Comparison of ENCODE assay signal across 8 mouse cellular contexts in genomic region chr19:23960275-23960674, GRCm38 (mm10).
DNase-seq lines count a peak whose midpoint lies in the region; ATAC-seq and TF ChIP-seq lines count a peak whose summit lies in the region.
"Had no signal": no experiment of that assay in that cellular context is flagged by ENCODE, and none has a peak within 500 bp of the region (broad histone marks: within the 10 kb centered on the region; RNA-seq: fewer than 3 reads in every experiment).

No protein-coding gene starts in this region.

- H3K4me2 ChIP-seq in forebrain, postnatal 0 days (ENCODE audit: low read depth) = no peak overlapping the region
- H3K4me2 ChIP-seq in hindbrain, postnatal 0 days (ENCODE audit: low read depth, low read length) = no peak overlapping the region
- H3K4me2 ChIP-seq in midbrain, embryonic 15.5 days = no peak overlapping the region
- no peak overlapping the region for H3K4me2 ChIP-seq in intestine, postnatal 0 days (replicated peaks; ENCODE audit: low read depth)
- H3K4me2 ChIP-seq: liver, embryonic 15.5 days had no signal

- no peaks in the 10 kb centered on the region for H3K4me1 ChIP-seq in forebrain, postnatal 0 days (ENCODE audit: insufficient read depth)
- H3K4me1 ChIP-seq in hindbrain, postnatal 0 days (ENCODE audit: insufficient read depth, low read length) = peaks cover 3% of the 10 kb centered on the region
- peaks cover 17% of the 10 kb centered on the region for H3K4me1 ChIP-seq in midbrain, embryonic 15.5 days
- H3K4me1 ChIP-seq in intestine, postnatal 0 days (replicated peaks; ENCODE audit: control insufficient read depth, insufficient read depth, low read length) = no peaks in the 10 kb centered on the region
- H3K4me1 ChIP-seq: liver, embryonic 15.5 days had no signal

- peak; percentile 73 to 76 for DNase-seq in right cerebral cortex, postnatal 10 days (ENCODE audit: low spot score in 2 of 2)
- DNase-seq in right cerebral cortex, postnatal 36 days (ENCODE audit: low spot score in 2 of 2) = no peak
- peak; percentile 57 for DNase-seq in forebrain, postnatal 0 days
- peak; percentile 69 for DNase-seq in hindbrain, postnatal 0 days (ENCODE audit: low spot score)
- no peak for DNase-seq in frontal cortex, postnatal 10 days (ENCODE audit: low spot score in 2 of 2)

- no peak for TF ChIP-seq CTCF in forebrain, postnatal 0 days (IDR thresholded peaks at IDR 0.05; ENCODE audit: low read depth)
- TF ChIP-seq CTCF in hindbrain, postnatal 0 days (IDR thresholded peaks at IDR 0.05; ENCODE audit: low read depth) = no peak
- TF ChIP-seq CTCF in intestine, postnatal 0 days (IDR thresholded peaks at IDR 0.05; ENCODE audit: low read depth) = no peak

- WGBS in forebrain, postnatal 0 days = 14% methylated on average over 3 of the region's 3 CpGs
- WGBS in hindbrain, postnatal 0 days = 28% methylated on average over 3 of the region's 3 CpGs
- 26% methylated on average over 3 of the region's 3 CpGs for WGBS in midbrain, embryonic 15.5 days
- WGBS in intestine, postnatal 0 days = 55% methylated on average over 3 of the region's 3 CpGs

- no peaks in the 10 kb centered on the region for H3K36me3 ChIP-seq in forebrain, postnatal 0 days (ENCODE audit: insufficient read depth)
- H3K36me3 ChIP-seq in hindbrain, postnatal 0 days (ENCODE audit: insufficient read depth, low read length) = no peaks in the 10 kb centered on the region
- H3K36me3 ChIP-seq in midbrain, embryonic 15.5 days (replicated peaks) = no peaks in the 10 kb centered on the region
- H3K36me3 ChIP-seq in intestine, postnatal 0 days (ENCODE audit: control insufficient read depth, insufficient read depth) = no peaks in the 10 kb centered on the region
- H3K36me3 ChIP-seq: liver, embryonic 15.5 days had no signal

- H3K27me3 ChIP-seq in forebrain, postnatal 0 days (ENCODE audit: insufficient read depth, low read length) = no peaks in the 10 kb centered on the region
- no peaks in the 10 kb centered on the region for H3K27me3 ChIP-seq in hindbrain, postnatal 0 days (ENCODE audit: insufficient read depth, low read length)
- H3K27me3 ChIP-seq in midbrain, embryonic 15.5 days (replicated peaks) = no peaks in the 10 kb centered on the region
- no peaks in the 10 kb centered on the region for H3K27me3 ChIP-seq in intestine, postnatal 0 days (replicated peaks; ENCODE audit: control insufficient read depth, insufficient read depth, low read length)
- H3K27me3 ChIP-seq: liver, embryonic 15.5 days had no signal

- H3K4me3 ChIP-seq in forebrain, postnatal 0 days (ENCODE audit: low read depth, low read length) = no peak overlapping the region
- no peak overlapping the region for H3K4me3 ChIP-seq in hindbrain, postnatal 0 days (ENCODE audit: low read length)
- no peak overlapping the region for H3K4me3 ChIP-seq in midbrain, embryonic 15.5 days
- H3K4me3 ChIP-seq in intestine, postnatal 0 days (ENCODE audit: low read depth, low read length) = no peak overlapping the region
- H3K4me3 ChIP-seq: liver, embryonic 15.5 days had no signal

- H3K9ac ChIP-seq in forebrain, postnatal 0 days = no peak overlapping the region
- H3K9ac ChIP-seq in hindbrain, postnatal 0 days (replicated peaks; ENCODE audit: low read length) = no peak overlapping the region
- H3K9ac ChIP-seq in midbrain, embryonic 15.5 days = no peak overlapping the region
- H3K9ac ChIP-seq in intestine, postnatal 0 days (ENCODE audit: low read depth, low read length) = no peak overlapping the region
- H3K9ac ChIP-seq: liver, embryonic 15.5 days had no signal

- peak; percentile 15; the same call in 1 of the 2 replicates for ATAC-seq in forebrain, postnatal 0 days
- ATAC-seq in hindbrain, postnatal 0 days = peak; percentile 28; the same call in 1 of the 2 replicates
- peak; percentile 43; the same call in 1 of the 2 replicates for ATAC-seq in midbrain, embryonic 15.5 days (replicated peaks)
- ATAC-seq in intestine, postnatal 0 days = no peak

- H3K27ac ChIP-seq in forebrain, postnatal 0 days (ENCODE audit: low read depth, low read length) = 0 out of 2 replicates have a peak overlapping the region, but pooled peaks have one; percentile 21
- H3K27ac ChIP-seq in hindbrain, postnatal 0 days = peak overlapping the region; percentile 32; the same call in 1 of the 2 replicates
- H3K27ac ChIP-seq in midbrain, embryonic 15.5 days = peak overlapping the region; percentile 65
- H3K27ac ChIP-seq in intestine, postnatal 0 days (ENCODE audit: low read depth, low read length) = no peak overlapping the region
- H3K27ac ChIP-seq: liver, embryonic 15.5 days had no signal

- no peaks in the 10 kb centered on the region for H3K9me3 ChIP-seq in forebrain, postnatal 0 days (ENCODE audit: low read length)
- H3K9me3 ChIP-seq in hindbrain, postnatal 0 days (ENCODE audit: low read length) = no peaks in the 10 kb centered on the region
- no peaks in the 10 kb centered on the region for H3K9me3 ChIP-seq in midbrain, embryonic 15.5 days
- no peaks in the 10 kb centered on the region for H3K9me3 ChIP-seq in intestine, postnatal 0 days (ENCODE audit: control insufficient read depth)
- H3K9me3 ChIP-seq: liver, embryonic 15.5 days had no signal

Comparison
In these comparisons a context has a peak if more than half of its experiments do, and no peak if none do; other contexts are left out.
1. DNase-seq: peak in right cerebral cortex, postnatal 10 days (2 of 2), forebrain, postnatal 0 days (single experiment) and hindbrain, postnatal 0 days (single experiment); none in right cerebral cortex, postnatal 36 days (0 of 2) and frontal cortex, postnatal 10 days (0 of 2).